Mouse (Mus musculus) ES-E14 (cell line): Measurements from ENCODE around the gene Grin2b. TPM values are rescaled to one million over a fixed set of nuclear protein-coding genes. Genes with fewer than 3 reads are reported as not detected.

ENCODE experiments used
- DNase-seq: peaks from one replicate; pipeline ENCODE4 v3.0.0-alpha.2; 2013; ENCODE audit warnings: low read depth, low spot score
- H3K27ac ChIP-seq: 2 replicates; pipeline ENCODE4 v1.5.1; 2012; ENCODE audit warnings: low read depth, mild to moderate bottlenecking, low read length, moderate library complexity, mixed read lengths; ENCODE audit not compliant: poor library complexity, insufficient read depth, severe bottlenecking
- H3K36me3 ChIP-seq: 2 replicates; pipeline ENCODE4 v1.6.1; 2012; ENCODE audit warnings: mild to moderate bottlenecking, low read length, moderate library complexity, mixed read lengths; ENCODE audit not compliant: control insufficient read depth, poor library complexity, insufficient read depth, severe bottlenecking
- H3K4me1 ChIP-seq, 2 experiments: fragments of 150-350 bp in 1 of 2; sonication (generic) in 1 of 2; 2 replicates each; pipeline ENCODE4 v1.6.1; 2012; ENCODE audit warnings: low read length in 2 of 2, mild to moderate bottlenecking in 1 of 2, mixed read lengths in 1 of 2; ENCODE audit not compliant: control insufficient read depth in 2 of 2, insufficient read depth in 2 of 2, poor library complexity in 1 of 2
- H3K4me3 ChIP-seq, 2 experiments: fragments of 150-350 bp in 1 of 2; sonication (generic) in 1 of 2; 2 replicates each; pipeline ENCODE4 v1.5.1; 2012; ENCODE audit warnings: low read length in 2 of 2, low read depth in 1 of 2, mild to moderate bottlenecking in 1 of 2, mixed read lengths in 1 of 2; ENCODE audit not compliant: insufficient read depth in 1 of 2, poor library complexity in 1 of 2, severe bottlenecking in 1 of 2
- H3K9ac ChIP-seq: 2 replicates; pipeline ENCODE4 v1.6.1; 2012; ENCODE audit warnings: low read depth, mild to moderate bottlenecking, low read length, mixed read lengths; ENCODE audit not compliant: poor library complexity, insufficient read depth, severe bottlenecking
- H3K9me3 ChIP-seq: fragments of 150-350 bp; sonication (generic); 2 replicates; pipeline ENCODE4 v1.6.1; 2012; ENCODE audit warnings: low read depth, mild to moderate bottlenecking, low read length; ENCODE audit not compliant: control insufficient read depth, insufficient read depth
- CHD2 ChIP-seq: IDR thresholded peaks from 2 replicates; pipeline ENCODE4 v1.6.1; 2014; ENCODE audit warnings: mild to moderate bottlenecking, low read depth, low read length, inconsistent platforms
- HCFC1 ChIP-seq: IDR thresholded peaks from 2 replicates; pipeline ENCODE4 v1.6.1; 2012; ENCODE audit warnings: low read length, inconsistent platforms, borderline replicate concordance; ENCODE audit not compliant: insufficient read depth
- MAFK ChIP-seq: IDR thresholded peaks from 2 replicates; pipeline ENCODE4 v1.6.1; 2014; ENCODE audit warnings: mild to moderate bottlenecking, low read depth, low read length, inconsistent platforms; ENCODE audit not compliant: insufficient read depth
- ZC3H11A ChIP-seq: IDR thresholded peaks from 2 replicates; pipeline ENCODE4 v1.6.1; 2012; ENCODE audit warnings: low read depth, mild to moderate bottlenecking, inconsistent platforms, low read length, borderline replicate concordance
- ZNF384 ChIP-seq: IDR thresholded peaks from 2 replicates; pipeline ENCODE4 v1.6.1; 2012; ENCODE audit warnings: low read depth, low read length, inconsistent platforms
- in situ Hi-C, 2 experiments: fragments of 600-800 bp; cut with MboI; formaldehyde crosslinking; loops; one replicate each; pipeline ENCODE4 v1.15.1; 2025; ENCODE audit warnings: low sequenced_read_pairs in 2 of 2, inconsistent platforms in 1 of 2; ENCODE audit not compliant: unreplicated experiment in 2 of 2
- total RNA-seq: library from RNA; depleted of rRNA; stranded (reverse); fragments of 300-350 nt; gene quantifications from 2 replicates; pipeline ENCODE4 v1.2.3, GENCODE M21; 2012; rRNA removed

Gene Grin2b
- 0.32 and 1.2 TPM in 2 replicates for total RNA-seq

DNA sequence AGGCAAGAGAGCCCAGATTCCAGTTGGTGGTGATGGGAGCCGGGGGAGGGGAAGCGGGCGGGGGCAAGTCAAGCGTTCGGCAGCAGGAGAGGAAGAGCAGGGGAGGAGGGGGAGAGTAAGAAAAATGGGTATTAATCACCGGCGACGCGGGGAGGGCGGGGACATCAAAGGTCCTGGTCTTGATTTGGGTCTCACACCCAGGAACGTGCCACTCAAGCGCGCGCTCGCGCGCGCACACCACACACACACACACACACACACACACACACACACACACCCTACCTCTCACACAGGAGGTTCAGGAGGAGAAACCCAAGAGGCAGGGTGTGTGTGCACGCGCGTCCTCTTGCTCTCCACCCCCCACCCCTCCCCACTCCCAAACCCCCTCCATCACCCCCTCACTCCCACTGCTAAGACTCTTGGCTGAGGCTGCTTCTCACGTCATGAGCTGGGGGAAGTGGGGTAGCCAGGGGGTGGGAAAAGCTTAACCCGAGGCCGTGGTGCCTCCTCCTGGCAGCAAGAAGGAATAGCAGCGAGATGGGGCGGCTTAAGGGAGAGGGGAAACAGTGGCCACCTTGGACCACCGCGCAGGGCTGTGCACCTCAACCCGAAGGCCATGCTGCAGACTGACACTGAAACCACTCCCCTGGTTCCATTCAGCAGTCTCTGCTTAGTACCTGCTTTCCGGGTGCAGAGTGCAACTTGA is at the start of gene Grin2b:
Gene Grin2b (minus strand): TSS at position 321 of the 706 bp plus-strand sequence.
- no peaks in the 10 kb centered on the region for H3K36me3 ChIP-seq
- H3K9ac ChIP-seq, result peak within 1 kb of the TSS; percentile 39; the same call in 1 of the 2 replicates
- no peak within 1 kb of the TSS for H3K27ac ChIP-seq
- TF ChIP-seq ZNF384, result no peak
- TF ChIP-seq ZC3H11A, result peak; percentile 38; the same call in 1 of the 2 replicates
- TF ChIP-seq HCFC1, result no peak
- no peak for TF ChIP-seq CHD2
- TF ChIP-seq MAFK, result no peak
- H3K9me3 ChIP-seq, result no peaks in the 10 kb centered on the region
- in situ Hi-C loops, result no loop called here
- H3K4me1 ChIP-seq, result no peaks in the 10 kb centered on the region; a peak in 1 of 4 replicates
- peak; percentile 62 for DNase-seq
- H3K4me3 ChIP-seq, result peak within 1 kb of the TSS; percentile 80 to 83

DNA sequence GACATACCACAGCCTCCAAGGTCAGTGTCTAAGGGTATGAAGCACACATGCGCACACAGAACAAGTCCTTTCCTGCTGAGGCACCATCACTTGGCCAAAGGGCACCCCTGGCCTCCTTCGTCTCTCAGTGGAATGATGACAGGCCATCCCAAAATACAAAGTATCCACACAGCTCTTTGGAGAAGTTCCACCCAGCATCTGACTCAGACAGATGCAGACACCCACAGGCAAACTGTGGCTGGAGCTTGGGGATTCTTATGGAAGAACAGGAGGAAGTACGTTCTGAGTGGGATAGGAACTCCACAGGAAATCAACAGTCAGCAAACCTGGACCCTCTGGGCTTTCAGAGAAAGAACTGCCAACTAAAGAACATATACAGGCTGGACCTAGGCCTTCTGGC is 48.6 kb upstream of the Grin2b start:
- Histone ChIP-seq H3K9ac (no peak overlapping the region), H3K27ac (no peak overlapping the region), H3K4me3 (no peak overlapping the region), H3K9me3 (no peaks in the 10 kb centered on the region), H3K36me3 (no peaks in the 10 kb centered on the region), H3K4me1 (no peaks in the 10 kb centered on the region)
- in situ Hi-C loops, result no loop called here
- no peak for DNase-seq
- TF ChIP-seq ZC3H11A (no peak), MAFK (no peak), ZNF384 (no peak), CHD2 (no peak), HCFC1 (no peak)

DNA sequence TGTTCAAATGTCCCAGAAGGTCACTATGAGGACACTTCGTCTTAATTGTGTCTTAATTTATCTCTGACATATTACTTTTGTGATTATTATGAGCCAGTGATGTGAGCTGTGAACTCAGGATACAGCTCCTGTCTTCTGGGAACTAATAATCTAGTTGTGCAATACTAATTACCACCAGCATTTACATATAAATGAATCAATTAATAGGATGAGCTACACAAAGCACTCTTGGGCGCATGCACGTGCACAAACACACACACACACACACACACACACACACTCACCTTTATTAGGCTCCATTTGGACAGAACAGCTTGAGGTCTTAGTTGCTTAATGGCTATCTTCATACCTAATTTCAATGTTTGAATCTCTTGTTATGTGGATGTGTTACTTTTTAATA is 37.1 kb upstream of the Grin2b start:
- Histone ChIP-seq H3K4me3 (no peak overlapping the region), H3K9ac (no peak overlapping the region), H3K4me1 (no peaks in the 10 kb centered on the region), H3K27ac (no peak overlapping the region), H3K36me3 (no peaks in the 10 kb centered on the region), H3K9me3 (no peaks in the 10 kb centered on the region)
- DNase-seq, result no peak
- no peak for TF ChIP-seq ZNF384
- no peak for TF ChIP-seq HCFC1
- no peak for TF ChIP-seq MAFK
- no peak for TF ChIP-seq CHD2
- no peak for TF ChIP-seq ZC3H11A
- in situ Hi-C loops, result no loop called here

DNA sequence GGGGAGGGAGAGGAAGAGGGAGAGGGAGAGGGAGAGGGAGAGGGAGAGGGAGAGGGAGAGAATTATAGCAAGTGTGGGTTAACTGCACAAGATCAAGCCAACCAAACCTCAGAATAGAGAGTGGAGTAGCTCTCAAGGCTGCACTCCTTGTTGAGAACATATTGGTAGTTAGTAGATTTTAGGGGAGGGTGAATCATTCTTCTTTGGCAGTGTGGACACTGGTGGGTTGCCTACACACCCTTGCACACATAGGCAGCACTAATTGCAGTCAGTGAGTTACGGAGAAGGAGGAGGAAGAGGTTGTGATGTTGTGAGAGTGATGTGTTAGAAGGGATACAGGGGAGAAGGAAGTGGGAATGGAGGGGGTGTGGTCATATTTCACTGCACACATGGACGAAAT is 26.5 kb upstream of the Grin2b start:
- Histone ChIP-seq H3K4me1 (no peaks in the 10 kb centered on the region), H3K4me3 (no peak overlapping the region), H3K9ac (no peak overlapping the region), H3K36me3 (no peaks in the 10 kb centered on the region), H3K9me3 (no peaks in the 10 kb centered on the region), H3K27ac (no peak overlapping the region)
- no peak for TF ChIP-seq CHD2
- TF ChIP-seq MAFK, result no peak
- no peak for TF ChIP-seq HCFC1
- no peak for TF ChIP-seq ZNF384
- no peak for TF ChIP-seq ZC3H11A
- no peak for DNase-seq
- in situ Hi-C loops, result no loop called here
